8 mouse cellular contexts compared by ENCODE assay signal in the genomic region with DNA sequence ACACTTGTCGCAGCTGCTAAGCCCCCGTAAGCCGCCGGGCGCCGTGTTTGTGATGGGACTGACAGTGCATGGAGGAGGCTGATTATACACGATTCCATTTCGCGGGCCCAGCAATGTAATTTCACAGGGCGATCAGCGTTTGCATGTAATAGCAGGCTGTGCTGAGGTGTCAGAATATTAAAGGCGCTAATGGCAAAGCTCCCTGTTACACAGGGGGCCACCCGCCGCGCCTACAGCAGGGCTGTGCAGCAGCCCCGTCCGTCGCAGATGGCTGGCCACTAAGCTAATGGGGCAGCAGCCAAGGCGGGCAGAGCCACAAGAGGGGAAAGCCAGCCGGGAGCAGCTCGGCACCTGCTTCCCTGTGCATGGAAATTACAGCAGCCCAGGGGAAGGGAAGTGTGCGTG. TPM values are rescaled to one million over a fixed set of nuclear protein-coding genes. Genes with fewer than 3 reads are reported as not detected.
A peak's percentile ranks its signal among the peaks of the same experiment; 100 is the strongest.
DNase-seq lines count a peak whose midpoint lies in the region.

No protein-coding gene starts in this region.

- intact Hi-C loops in gastrocnemius, postnatal 36 days (cut with DNase I): no loop called here

- peaks cover 44% of the 10 kb centered on the region for H3K36me3 ChIP-seq in limb, embryonic 10.5 days

- no peaks in the 10 kb centered on the region for H3K9me3 ChIP-seq in limb, embryonic 10.5 days (replicated peaks)

- peak; percentile 13 for DNase-seq in gastrocnemius, adult 18-20 months (ENCODE audit: low spot score)
- no peak for DNase-seq in gastrocnemius, postnatal 36 days
- DNase-seq in right cerebral cortex, postnatal 4 days: peak; percentile 41
- DNase-seq in right cerebral cortex, adult 18-20 months: no peak
- DNase-seq in limb, embryonic 10.5 days (ENCODE audit: low spot score): no peak
- DNase-seq in liver: no peak
- DNase-seq in c-Kit-positive CD71-positive TER-119-positive erythroid progenitor cells, embryonic 14.5 days (ENCODE audit: low spot score): no peak
- no peak for DNase-seq in ovary, adult 18-20 months (ENCODE audit: low spot score)

- H3K27ac ChIP-seq in limb, embryonic 10.5 days: peak overlapping the region; percentile 56

- peaks cover 77% of the 10 kb centered on the region for H3K4me1 ChIP-seq in limb, embryonic 10.5 days

- WGBS in limb, embryonic 10.5 days: 54% methylated on average over 22 of the region's 22 CpGs

- H3K4me3 ChIP-seq in limb, embryonic 10.5 days: no peak overlapping the region

- H3K27me3 ChIP-seq in limb, embryonic 10.5 days (ENCODE audit: low read depth, poor library complexity, severe bottlenecking): 0 out of 2 replicates have a peak, but pooled peaks cover 5% of the 10 kb centered on the region

RNA-seq across cellular contexts. Expression of gene Dmap1, which starts 37.0 kb away (rescaled TPM):
- total RNA-seq in gastrocnemius, adult 18-20 months (2021): 10 to 100 TPM; 14.9 to 15.7 TPM
- 10 to 100 TPM; 14.4 to 16.2 TPM for total RNA-seq in gastrocnemius, postnatal 36 days (2021)
- 89.7 and 92.2 TPM in 2 replicates for polyA plus RNA-seq in limb, embryonic 10.5 days (2016; fragmentation: Nextera tagmentation; extraction: Ambion mirVana)

Comparison
In these comparisons a context has a peak if more than half of its experiments do, and no peak if none do; other contexts are left out.
1. DNase-seq: peak in gastrocnemius, adult 18-20 months (single experiment) and right cerebral cortex, postnatal 4 days (single experiment); none in gastrocnemius, postnatal 36 days (0 of 2), right cerebral cortex, adult 18-20 months (single experiment), limb, embryonic 10.5 days (single experiment), liver (single experiment), c-Kit-positive CD71-positive TER-119-positive erythroid progenitor cells, embryonic 14.5 days (single experiment) and ovary, adult 18-20 months (single experiment).